Comparison of ENCODE assay signal across 7 mouse cellular contexts in the genomic region with DNA sequence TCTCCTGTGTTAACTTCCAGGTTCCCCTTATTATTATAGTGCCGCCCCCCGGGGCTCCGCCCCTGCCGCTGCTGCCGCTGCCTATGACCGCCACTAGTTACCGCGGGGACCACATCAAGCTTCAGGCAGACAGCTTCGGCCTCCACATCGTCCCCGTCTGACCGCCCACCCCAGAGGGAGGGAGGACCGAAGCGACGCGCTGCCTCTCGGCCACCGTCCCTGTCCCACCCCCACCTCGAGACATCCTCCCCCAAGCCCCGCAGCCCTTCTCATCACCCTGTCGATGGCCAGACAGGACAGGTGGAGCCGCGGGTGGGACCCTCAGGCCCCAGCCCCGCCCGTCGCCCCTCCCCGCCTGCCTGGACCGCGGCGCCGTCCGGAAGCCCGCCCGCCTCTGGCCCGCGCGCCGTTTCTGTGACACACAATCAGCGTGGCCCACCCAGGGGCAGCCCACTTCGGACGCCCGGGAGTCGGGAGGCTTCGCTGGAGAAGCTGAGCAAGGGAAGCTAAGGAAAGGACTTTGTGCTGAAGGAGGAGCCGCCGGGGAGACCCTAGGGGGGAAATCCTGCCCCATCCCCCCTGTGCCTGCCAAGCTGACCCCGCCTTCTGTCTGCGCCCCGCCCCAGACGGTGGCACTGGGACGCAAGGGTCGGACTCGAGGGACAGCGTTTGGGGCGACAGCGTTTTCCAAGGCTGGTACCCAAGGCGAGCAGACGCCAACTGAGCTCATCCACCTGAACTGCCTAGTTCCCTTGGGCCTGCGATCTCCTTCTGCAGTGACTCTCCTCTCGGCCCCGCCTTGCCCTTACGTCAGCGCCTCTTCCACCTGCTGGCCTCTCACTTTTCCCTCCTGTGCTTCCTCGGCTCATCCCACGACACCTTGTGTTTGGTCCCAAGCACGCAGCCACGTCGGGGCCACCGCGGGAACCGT.
A peak's percentile ranks its signal among the peaks of the same experiment; 100 is the strongest.
DNase-seq lines count a peak whose midpoint lies in the region; ATAC-seq lines count a peak whose summit lies in the region.

No protein-coding gene starts in this region.

- H3K4me1 ChIP-seq in lung, embryonic 15.5 days: peaks cover 27% of the 10 kb centered on the region
- H3K4me1 ChIP-seq in embryonic facial prominence, embryonic 14.5 days (ENCODE audit: control insufficient read depth, insufficient read depth, low read length): peaks cover 17% of the 10 kb centered on the region; the same call in 1 of the 2 replicates
- H3K4me1 ChIP-seq in hindbrain, embryonic 14.5 days (replicated peaks; ENCODE audit: control insufficient read depth, insufficient read depth, low read length): peaks cover 29% of the 10 kb centered on the region
- H3K4me1 ChIP-seq in midbrain, embryonic 12.5 days: peaks cover 27% of the 10 kb centered on the region

- H3K9me3 ChIP-seq in lung, embryonic 15.5 days: no peaks in the 10 kb centered on the region
- H3K9me3 ChIP-seq in embryonic facial prominence, embryonic 14.5 days (ENCODE audit: control insufficient read depth, low read length): no peaks in the 10 kb centered on the region
- no peaks in the 10 kb centered on the region for H3K9me3 ChIP-seq in hindbrain, embryonic 14.5 days (ENCODE audit: control insufficient read depth, low read length)
- no peaks in the 10 kb centered on the region for H3K9me3 ChIP-seq in midbrain, embryonic 12.5 days

- peaks cover 90% of the 10 kb centered on the region for H3K27me3 ChIP-seq in lung, embryonic 15.5 days
- peaks cover 88% of the 10 kb centered on the region for H3K27me3 ChIP-seq in embryonic facial prominence, embryonic 14.5 days (replicated peaks; ENCODE audit: control insufficient read depth, insufficient read depth, low read length)
- peaks cover 84% of the 10 kb centered on the region for H3K27me3 ChIP-seq in hindbrain, embryonic 14.5 days (ENCODE audit: control insufficient read depth, insufficient read depth, low read length)
- peaks cover 89% of the 10 kb centered on the region for H3K27me3 ChIP-seq in midbrain, embryonic 12.5 days

- H3K36me3 ChIP-seq in lung, embryonic 15.5 days: no peaks in the 10 kb centered on the region
- H3K36me3 ChIP-seq in embryonic facial prominence, embryonic 14.5 days (ENCODE audit: control insufficient read depth, insufficient read depth, low read length): no peaks in the 10 kb centered on the region
- no peaks in the 10 kb centered on the region for H3K36me3 ChIP-seq in hindbrain, embryonic 14.5 days (replicated peaks; ENCODE audit: control insufficient read depth, insufficient read depth)
- H3K36me3 ChIP-seq in midbrain, embryonic 12.5 days: no peaks in the 10 kb centered on the region

- WGBS in lung, embryonic 15.5 days: 1% methylated on average over 67 of the region's 71 CpGs
- under 1% methylated on average over 62 of the region's 71 CpGs for WGBS in embryonic facial prominence, embryonic 14.5 days
- WGBS in hindbrain, embryonic 14.5 days: under 1% methylated on average over 69 of the region's 71 CpGs
- WGBS in midbrain, embryonic 12.5 days: under 1% methylated on average over 70 of the region's 71 CpGs

- peak; percentile 39 for ATAC-seq in lung, embryonic 15.5 days (ENCODE audit: borderline replicate concordance, extremely low read depth, low FRiP score, low TSS enrichment)
- ATAC-seq in embryonic facial prominence, embryonic 14.5 days (ENCODE audit: low read depth): peak; percentile 62
- no peak for ATAC-seq in hindbrain, embryonic 14.5 days (ENCODE audit: low FRiP score)
- ATAC-seq in midbrain, embryonic 12.5 days (ENCODE audit: low FRiP score, low read depth): peak; percentile 56; the same call in 1 of the 2 replicates

- no peak for DNase-seq in lung, postnatal 14 days
- peak; percentile 48 for DNase-seq in embryonic facial prominence, embryonic 14.5 days (ENCODE audit: low spot score)
- no peak for DNase-seq in hindbrain, embryonic 14.5 days (ENCODE audit: low spot score)
- no peak for DNase-seq in Muller cell, postnatal 12 days (ENCODE audit: inconsistent ontology term)
- no peak for DNase-seq in urinary bladder, postnatal 36 days (ENCODE audit: low spot score in 2 of 2)

- H3K9ac ChIP-seq in lung, embryonic 15.5 days: no peak overlapping the region
- peak overlapping the region; percentile 47 for H3K9ac ChIP-seq in embryonic facial prominence, embryonic 14.5 days (ENCODE audit: low read depth, low read length)
- H3K9ac ChIP-seq in hindbrain, embryonic 14.5 days: peak overlapping the region; percentile 51
- peak overlapping the region; percentile 51 for H3K9ac ChIP-seq in midbrain, embryonic 12.5 days (replicated peaks)

- peak overlapping the region; percentile 48 for H3K4me3 ChIP-seq in lung, embryonic 15.5 days
- H3K4me3 ChIP-seq in embryonic facial prominence, embryonic 14.5 days (ENCODE audit: low read depth, low read length): peak overlapping the region; percentile 50
- H3K4me3 ChIP-seq in hindbrain, embryonic 14.5 days (replicated peaks; ENCODE audit: low read length): peak overlapping the region; percentile 37
- H3K4me3 ChIP-seq in midbrain, embryonic 12.5 days: peak overlapping the region; percentile 49

- H3K4me2 ChIP-seq in lung, embryonic 15.5 days: peak overlapping the region; percentile 81
- H3K4me2 ChIP-seq in embryonic facial prominence, embryonic 14.5 days (ENCODE audit: low read depth, low read length): peak overlapping the region; percentile 81
- H3K4me2 ChIP-seq in hindbrain, embryonic 14.5 days (replicated peaks): peak overlapping the region; percentile 62
- H3K4me2 ChIP-seq in midbrain, embryonic 12.5 days (replicated peaks): peak overlapping the region; percentile 79

- H3K27ac ChIP-seq in lung, embryonic 15.5 days: no peak overlapping the region
- H3K27ac ChIP-seq in embryonic facial prominence, embryonic 14.5 days (replicated peaks; ENCODE audit: low read depth, low read length): no peak overlapping the region
- H3K27ac ChIP-seq in hindbrain, embryonic 14.5 days: peak overlapping the region; percentile 53
- H3K27ac ChIP-seq in midbrain, embryonic 12.5 days (replicated peaks): no peak overlapping the region
